Mouse (Mus musculus): ENCODE results near the gene Fmnl2.

Fmnl2 gene

DNA sequence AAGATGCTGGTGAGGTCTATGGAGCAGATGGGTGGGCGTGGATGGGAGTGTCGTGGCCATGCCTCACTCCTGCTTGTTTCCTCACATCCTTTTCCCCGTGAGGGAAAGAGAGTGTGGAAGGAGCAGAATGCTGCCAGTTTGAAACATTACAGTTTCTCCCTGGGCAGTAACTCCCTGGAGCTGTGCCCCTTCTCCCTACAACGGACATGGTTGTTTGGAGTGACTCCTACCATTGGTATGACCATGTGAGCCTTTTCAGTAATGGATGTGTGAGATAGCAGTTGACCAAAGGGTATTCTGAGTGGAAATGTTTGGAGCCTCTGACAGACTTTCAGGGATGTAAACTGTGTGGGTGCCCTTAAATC, 5.1 kb downstream of the Fmnl2 start:
- no peak for DNase-seq (ENCODE audit: extremely low read depth, low read depth, low spot score)

DNA sequence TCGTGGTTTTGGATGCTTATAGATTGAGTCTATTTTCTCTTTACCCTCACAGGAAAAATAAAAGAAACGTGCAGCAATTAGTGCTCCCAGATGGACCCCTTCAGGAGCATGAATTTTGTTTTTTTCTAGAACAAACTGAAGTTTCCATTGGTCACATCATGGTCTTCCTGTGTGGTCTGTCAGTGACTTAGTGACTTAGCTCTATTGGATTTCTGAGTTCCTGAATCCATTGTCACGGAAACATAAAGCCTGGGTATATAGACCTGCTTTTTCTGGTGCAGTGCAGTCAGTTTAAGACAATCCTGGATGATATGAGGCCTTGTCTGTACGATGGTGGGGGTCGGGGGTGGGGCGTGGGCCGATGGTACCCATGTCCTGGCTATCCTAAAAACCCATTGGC, 7.0 kb downstream of the Fmnl2 start:
- DNase-seq (ENCODE audit: extremely low read depth, low read depth, low spot score) = no peak

DNA sequence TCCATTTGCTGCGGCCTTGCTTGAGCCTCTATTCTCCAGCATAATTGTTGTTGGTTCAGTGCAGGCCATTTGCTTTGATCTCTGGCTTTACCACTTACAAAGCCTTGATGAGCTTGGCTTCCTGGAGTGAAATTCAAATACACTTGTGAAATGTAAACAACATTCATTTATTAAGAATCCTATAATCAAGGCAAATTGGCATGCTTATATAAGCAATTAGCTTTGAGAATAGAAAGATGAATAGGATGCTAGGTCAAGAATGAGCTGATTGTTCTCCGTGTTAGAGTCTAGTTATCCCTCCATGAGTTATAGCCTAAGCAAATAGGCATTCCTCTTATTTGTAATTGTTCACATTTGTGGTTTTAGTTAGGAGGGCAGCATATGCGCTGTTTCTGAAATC, 8.5 kb downstream of the Fmnl2 start:
- no peak for DNase-seq (ENCODE audit: extremely low read depth, low read depth, low spot score)

DNA sequence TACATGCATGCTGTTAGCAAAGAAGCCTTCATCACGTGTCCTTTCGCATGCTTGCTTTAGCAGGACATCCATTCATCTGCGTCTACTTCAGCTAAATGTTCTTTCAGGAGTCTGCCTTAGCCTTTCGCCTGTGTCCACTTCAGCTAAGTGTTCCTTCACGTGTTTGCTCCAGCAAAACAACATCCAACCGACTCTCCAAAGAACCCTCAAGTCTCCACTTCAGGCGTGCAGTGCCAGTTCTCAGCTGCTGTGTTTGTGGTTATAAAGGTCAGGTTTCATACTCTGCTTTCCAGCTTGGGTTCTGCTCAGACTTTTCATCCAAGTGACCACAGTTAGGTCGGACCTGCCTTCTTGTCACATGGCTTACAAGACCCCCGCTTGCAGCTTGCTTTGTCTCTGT, 10.1 kb downstream of the Fmnl2 start:
- no peak for DNase-seq (ENCODE audit: extremely low read depth, low read depth, low spot score)

DNA sequence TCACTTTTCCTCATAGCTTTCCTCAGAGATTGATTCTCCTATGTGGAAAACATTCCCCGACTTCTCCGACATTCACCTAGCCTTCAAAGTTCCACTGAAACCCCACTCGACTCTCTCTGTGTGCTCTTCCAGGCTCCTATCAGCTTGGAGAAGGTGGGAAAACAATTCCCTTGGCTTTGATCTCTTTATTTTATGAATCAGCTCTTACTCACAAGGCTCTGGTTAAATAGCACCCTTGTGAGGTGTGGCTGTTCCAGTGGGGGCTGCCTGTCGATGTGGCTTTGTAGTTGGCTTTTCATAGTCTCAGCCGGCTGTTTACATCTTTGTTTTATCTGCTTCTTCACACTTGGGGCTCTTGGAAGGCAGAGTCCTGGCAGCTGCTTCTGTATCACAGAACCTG, 10.5 kb downstream of the Fmnl2 start:
- DNase-seq (ENCODE audit: extremely low read depth, low read depth, low spot score) = no peak

DNA sequence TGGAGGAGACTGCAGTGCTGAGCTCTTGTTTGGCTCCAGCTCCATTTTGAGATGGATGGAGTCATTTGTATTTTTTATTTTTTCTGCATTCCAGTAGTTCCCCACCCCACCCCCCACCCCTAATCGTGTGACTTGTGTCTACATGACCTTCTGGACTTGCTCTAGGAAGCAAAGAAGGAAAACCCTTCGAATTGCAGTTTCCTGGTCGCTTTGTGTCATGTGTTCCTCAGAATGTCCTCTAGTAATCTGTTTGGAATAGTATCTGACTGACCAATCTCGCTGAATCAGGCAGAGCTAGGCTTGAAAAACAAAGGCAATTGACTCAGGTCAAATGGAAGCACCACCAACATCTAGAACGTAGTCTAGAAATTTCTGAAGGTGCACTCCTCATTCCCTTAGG, 15.0 kb downstream of the Fmnl2 start:
- DNase-seq (ENCODE audit: extremely low read depth, low read depth, low spot score) = no peak

DNA sequence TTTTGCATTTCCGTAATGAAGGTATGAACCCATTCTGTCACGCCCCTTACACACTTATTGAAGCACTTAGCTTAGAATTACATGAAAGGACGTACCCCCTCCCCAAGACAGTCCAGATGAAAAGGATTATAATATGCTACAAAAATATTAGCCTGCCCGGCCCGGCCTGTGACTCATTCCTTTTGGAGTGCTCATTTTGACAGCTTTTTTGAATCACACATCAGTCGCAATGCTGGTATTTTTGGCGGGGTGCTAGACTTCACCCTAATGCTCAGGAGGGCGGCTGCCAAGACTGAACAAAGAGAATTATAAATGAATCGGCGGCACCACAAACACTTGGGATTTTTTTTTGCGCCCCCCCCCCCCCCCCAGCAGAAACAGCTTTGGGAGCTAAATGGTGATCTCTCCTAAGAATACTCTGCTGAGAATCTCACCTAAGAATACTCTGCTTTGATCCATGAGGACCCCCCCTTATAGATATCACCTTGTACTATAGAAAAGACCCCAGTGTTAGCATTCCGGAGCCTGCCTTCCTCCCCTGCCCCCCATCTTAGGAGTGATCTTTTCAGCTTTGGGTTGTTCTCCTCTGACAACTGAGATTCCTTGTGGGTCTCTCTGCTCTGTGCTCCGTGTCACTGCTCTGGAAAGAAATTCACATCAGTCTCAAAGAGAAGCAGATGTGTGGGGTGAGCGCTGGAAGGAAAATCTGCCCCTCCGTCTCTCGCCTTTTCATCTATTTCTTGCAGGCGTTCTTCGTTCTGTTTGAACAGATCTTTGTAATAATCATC, 15.8 kb downstream of the Fmnl2 start:
- DNase-seq (ENCODE audit: extremely low read depth, low read depth, low spot score) = no peak

DNA sequence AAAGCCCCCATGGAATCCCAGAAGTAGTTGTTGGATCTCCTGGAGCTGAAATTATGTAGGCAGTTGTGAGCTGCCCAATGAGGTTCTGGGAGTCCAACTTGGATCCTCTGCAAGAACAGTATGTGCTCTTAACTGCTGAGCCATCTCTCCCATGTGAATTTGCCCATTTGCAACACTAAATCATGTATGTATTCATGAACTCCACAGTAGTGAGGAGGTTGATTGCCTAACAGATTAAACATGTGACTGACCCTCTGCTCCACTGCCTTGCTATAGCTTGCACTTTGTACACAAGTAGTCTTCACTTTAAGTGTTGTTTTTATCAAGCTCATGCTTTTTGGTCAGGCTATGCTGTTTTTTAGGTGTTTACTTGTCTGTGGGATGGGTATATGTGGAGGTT, 17.1 kb downstream of the Fmnl2 start:
- DNase-seq (ENCODE audit: extremely low read depth, low read depth, low spot score) = no peak

DNA sequence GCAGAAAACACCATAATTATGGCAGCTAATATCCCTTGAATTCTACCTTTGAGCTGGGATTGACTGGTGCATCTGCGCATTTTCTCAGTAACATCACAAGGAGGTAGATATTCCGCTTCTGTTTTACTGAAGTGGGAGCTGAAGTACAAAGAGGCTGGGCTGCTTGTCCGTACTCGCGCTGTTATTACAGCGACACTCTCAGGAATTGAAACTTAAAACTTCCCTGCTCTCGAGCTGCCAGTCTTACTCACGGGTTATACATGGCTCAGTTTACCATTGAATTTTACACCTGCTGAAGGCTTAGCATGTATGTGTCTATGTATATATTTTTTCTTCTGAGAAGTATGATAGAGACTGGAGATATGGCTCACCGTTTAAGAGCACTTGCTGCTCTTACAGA, 18.1 kb downstream of the Fmnl2 start:
- no peak for DNase-seq (ENCODE audit: extremely low read depth, low read depth, low spot score)

DNA sequence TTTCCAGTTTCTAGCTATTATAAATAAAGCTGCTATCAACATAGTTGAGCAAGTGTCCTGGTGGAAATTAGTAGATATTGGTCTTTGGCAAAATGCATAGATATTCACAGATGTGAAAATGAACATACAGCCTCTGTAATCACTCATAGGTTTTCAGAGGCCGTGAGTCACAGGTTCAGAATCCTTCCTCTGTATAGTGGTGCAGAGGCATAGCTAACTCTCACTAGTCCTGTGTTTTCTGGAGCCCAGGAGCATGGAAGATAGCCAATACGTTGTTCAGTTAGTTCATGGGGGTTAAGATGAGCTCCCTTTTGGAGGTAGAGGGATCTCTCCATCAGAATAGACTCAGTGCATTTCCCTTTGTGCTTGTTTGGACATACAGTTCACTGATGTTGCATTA, 25.7 kb downstream of the Fmnl2 start:
- DNase-seq (ENCODE audit: extremely low read depth, low read depth, low spot score) = no peak

DNA sequence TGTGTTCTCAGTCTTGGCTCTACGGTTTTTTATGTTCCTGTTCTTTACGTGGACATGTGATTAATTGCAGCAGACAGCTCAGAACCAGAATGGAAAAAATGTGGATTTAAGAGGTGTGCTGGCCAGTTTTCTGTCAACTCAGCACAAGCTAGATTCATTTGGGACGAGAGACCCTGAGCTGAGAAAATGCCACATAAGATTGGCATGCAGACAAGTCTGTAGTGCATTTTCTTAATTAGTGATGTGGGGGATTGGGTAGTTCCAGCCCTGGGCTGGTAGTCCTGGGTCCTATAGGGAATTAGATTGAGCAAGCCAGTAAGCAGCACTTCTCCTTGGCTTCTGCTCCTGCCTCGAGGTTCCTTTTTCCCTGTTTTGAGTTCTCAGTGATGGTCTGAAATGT, 26.4 kb downstream of the Fmnl2 start:
- no peak for DNase-seq (ENCODE audit: extremely low read depth, low read depth, low spot score)

DNA sequence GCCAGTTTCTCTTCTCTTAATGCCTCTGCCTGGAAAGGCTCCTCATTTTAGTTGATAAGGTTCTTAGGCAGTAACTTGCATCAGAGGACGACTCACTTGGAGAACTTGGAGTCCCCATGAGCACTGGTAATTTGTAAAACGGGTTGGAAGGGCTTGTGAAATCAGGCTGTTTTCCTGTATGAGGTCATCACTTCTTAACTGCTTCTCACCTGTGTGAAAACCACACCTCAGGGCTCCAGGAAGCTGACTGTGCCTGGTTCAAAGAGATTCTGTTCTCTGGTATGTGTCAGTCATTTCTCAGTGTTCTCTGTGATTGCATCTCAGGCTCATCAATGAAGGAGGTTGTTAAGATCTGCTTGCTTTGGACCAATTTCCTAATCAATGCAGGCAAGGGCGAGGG, 27.4 kb downstream of the Fmnl2 start:
- DNase-seq (ENCODE audit: extremely low read depth, low read depth, low spot score) = peak; percentile 61

DNA sequence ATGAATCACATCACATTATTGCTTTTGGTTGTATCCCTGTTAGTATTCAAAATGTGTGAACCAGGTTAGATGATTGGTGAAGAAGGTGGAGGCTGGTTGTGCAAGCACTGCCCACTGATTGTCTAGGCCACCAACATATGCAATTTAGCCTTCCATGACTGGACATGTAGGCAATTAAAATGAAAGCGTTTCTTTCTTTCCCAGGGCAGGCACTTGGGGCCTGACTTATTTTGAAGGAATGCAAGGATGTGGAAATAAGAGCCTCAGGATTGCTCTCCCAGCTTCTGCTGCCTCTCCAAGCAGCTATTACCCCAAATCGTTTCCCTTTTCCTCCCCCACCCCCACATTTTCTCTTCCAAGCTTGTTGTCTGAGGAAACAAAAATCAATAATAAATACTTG, 29.6 kb downstream of the Fmnl2 start:
- no peak for DNase-seq (ENCODE audit: extremely low read depth, low read depth, low spot score)

DNA sequence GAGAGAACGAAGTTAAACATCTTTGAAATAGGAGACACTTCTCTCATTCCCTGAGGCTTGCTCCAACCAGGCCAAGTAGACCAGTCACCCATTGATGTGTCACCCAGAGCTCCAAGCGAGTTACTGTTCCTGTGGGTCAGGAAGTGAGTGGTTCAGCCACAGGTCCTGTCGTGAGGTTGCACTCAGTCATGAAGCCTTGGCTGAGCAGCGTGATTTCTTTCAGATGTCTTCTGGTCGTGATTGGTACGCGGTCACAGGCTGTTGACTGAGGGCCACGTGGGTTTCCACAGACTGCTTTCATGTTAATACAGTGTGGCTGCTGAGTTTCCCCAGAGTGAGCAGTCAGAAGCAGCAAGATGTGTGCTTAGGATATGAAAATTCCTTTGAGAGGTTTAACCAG, 33.5 kb downstream of the Fmnl2 start:
- no peak for DNase-seq (ENCODE audit: extremely low read depth, low read depth, low spot score)

DNA sequence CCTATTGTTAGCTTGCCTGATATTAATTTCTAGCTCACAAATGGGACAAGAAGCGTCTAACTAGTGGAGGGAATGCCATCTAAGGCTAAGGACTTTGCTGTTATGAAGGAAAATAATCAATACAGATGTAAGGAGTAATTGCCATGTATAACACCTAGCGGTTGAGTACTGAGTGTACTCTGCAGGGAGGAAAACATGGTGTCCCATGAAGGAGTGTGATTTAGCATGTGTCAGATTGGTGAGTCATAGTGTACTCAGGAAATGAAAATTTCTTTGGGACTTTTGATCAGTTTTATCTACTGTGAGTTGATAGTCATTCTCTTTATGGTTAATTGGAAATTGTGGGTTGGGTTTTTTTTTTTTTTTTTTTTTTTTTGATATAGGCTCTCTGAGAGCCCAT, 34.1 kb downstream of the Fmnl2 start:
- DNase-seq (ENCODE audit: extremely low read depth, low read depth, low spot score) = no peak

DNA sequence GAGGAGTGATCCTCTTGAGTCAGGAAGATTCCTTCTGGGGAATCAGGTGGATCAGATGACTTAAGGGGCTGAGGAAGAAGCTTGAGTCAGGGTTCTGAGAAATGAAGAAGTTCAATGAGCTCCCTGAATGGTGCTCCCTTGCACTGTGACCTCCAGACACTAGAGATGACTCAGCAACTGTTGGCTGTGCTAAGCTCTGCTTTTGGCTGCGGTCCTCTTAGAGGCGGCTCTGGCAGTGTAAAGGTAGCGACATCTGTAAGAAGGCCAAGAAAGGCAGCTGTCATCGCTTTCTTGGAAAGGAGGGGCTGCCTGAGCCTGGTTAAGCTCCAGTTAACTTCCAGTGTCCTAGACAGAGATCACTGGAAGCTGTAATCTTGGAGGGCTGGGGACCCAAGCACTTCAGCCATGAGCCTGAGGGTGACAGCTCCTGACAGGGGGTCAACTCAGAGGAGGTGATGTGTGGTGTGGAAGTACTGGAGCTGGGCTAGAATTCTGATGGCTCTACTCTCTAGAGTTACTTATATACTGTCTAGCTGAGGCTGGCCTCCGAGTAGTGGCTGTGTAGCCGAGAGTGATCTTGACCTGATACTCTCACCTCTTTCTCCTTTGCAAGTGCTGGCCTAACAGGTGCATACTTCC, 37.4 kb downstream of the Fmnl2 start:
- peak; percentile 37 for DNase-seq (ENCODE audit: extremely low read depth, low read depth, low spot score)

DNA sequence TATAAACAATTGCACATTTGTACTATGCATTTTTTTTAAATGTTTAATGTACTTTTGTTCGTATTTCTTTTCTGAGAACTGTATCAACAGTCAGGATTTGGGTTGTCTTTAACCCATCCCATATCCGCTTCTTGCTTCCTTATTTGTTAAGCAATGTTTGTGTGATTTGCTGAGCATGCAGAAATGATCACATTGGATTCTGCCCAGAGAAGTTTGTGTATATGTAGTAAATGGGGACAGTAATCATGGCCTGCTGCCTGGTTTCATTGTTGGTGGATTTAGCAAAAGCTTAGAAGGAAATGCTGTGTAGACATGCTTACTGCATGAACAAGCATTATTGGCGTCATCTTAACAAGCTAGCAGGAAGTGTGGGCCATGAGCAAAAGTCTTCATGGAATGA, 39.3 kb downstream of the Fmnl2 start:
- DNase-seq (ENCODE audit: extremely low read depth, low read depth, low spot score) = no peak

DNA sequence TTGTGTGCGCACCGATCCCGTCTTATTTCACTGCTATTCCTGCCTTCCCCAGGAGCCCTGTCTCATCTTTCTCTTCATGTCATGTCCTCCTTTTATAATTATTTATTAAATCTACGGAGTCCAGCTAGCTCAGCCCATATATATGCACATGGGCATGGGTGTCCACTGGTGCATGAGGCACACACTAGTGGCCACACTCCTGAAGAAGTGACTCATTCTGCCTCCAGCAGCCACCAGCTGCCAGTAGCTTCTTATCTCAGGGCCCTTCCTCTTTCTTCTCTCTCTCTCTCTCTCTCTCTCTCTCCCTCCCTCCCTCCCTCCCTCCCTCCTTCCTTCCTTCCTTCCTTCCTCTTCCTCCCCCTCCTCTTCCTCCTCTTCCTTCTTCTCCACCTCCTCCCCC, 43.1 kb downstream of the Fmnl2 start:
- no peak for DNase-seq (ENCODE audit: extremely low read depth, low read depth, low spot score)

DNA sequence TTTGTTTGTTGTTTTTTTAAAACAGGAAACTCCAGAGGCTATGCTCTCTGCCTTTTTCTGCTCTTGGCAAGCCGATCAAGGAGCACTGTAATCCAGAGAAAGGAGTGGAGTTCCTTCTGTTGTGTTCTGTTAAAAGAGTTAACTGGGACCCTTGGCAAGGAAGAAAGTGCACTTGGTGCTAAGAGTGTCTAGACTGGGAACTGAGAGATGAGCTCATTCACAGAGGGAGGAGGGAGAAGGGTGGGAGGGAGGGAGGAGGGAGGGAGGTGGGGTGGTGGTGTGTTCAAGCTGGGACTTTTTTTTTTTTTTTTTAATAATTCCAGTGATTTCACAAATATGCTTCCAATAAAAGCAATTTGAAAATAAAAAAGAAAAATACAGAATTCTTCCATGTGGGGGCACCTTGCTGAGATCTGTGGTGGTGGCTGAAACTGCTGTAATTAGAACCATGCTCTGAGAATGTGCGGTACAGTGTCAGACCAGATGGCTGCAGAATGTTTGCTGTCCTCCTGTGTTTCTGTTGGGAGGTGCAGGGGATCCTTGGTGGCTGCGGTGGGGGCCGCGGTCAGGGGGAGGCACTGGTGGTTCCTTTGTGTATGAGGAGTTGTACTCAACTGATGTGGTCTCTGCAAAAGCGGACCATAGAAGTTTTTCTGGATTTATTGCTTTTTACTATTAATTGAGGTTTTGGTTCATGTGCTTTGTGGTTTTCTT, 43.8 kb downstream of the Fmnl2 start:
- no peak for DNase-seq (ENCODE audit: extremely low read depth, low read depth, low spot score)

DNA sequence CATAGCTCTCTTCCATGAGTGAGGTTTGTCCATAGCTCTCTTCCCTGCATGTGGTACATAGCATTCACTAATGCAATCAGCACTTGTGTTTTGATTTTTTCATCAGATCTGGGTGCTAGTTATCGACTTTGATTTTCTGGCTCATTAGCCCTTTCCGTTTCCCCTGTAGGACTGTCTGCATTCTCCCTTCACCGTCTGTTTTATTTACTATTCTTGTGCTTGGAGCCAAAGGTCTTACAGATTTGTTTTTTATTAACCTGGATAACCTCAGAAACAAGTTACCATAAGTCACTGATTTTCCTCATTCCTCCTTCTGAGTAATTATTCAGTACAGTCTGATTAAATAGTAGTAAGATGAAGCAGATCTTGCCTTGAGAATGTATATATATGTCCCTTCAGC, 44.8 kb downstream of the Fmnl2 start:
- DNase-seq (ENCODE audit: extremely low read depth, low read depth, low spot score) = no peak

DNA sequence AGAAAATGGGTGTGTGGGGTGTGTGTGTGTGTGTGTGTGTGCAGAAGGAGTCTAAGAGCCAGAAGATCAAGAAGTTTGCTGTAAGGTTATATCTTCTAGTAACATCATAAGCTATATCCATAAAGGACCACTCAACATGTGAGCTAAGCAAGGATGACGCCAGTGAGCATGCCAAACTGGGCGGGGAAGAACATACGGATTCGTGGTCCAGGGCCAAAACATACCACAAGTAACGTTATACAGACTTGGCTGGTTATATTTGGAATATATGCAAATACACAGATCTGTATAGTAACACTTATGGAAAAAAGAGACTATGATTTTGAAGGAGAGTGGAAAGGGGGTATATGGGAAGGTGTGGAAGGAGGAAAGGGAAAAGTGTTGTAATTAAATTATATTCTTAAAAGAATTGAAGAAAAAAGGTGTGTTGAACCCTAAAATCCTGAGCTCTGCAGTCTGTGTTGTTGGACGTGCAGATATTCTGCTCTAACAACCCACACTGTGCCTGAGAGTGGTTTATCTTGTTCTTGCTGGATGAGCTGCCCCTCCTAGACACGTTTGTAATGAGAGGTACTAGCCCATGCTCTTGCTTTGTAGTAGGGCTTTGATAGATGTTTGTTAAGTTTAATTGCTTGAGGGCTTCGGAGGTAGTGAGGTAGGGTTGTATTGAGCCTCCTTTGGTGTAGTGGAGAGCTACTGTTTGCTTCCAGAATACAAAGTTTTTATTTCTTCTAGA, 45.7 kb downstream of the Fmnl2 start:
- DNase-seq (ENCODE audit: extremely low read depth, low read depth, low spot score) = no peak

DNA sequence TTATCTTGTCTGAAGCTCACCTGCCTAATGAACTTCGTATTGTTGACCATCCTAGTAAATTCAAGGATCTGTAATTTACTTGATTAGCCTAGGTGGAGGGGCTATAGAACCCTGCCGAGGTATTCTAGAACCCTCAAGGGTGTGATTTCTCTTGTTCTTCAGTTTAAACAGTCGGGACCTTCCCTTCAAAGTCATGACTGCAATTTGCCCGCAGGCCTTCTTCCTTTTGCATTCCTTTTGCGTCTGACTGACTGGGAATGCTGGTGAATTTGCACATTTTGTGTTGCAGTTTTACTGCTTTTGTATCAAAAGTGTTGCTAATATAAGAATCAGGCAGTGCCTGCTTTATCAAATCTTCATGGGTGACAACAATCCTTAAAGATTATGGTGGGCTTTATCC, 46.9 kb downstream of the Fmnl2 start:
- DNase-seq (ENCODE audit: extremely low read depth, low read depth, low spot score) = no peak

Measured in fat pad, adult 2 months (tissue).